Mouse (Mus musculus) MEL (cell line): ENCODE measurements at regions not wholly inside any gene's neighbourhood (a gene's known extent, or its start where the extent isn't known, plus 50 kb on each side); places are given as distances from the start of the nearest gene placed in this dataset.

Experiments
- MEF2A ChIP-seq: IDR thresholded peaks from 2 replicates; pipeline ENCODE4 v1.6.1; 2014; ENCODE audit warnings: low read depth, mild to moderate bottlenecking, inconsistent platforms, low read length, improper control_type of control experiment; ENCODE audit not compliant: poor library complexity, insufficient replicate concordance, severe bottlenecking; ENCODE audit errors: extremely low read depth

- no peak for TF ChIP-seq MEF2A
Measured at GRCm38 (mm10) chr6:12260325-12261076, 352.9 kb downstream of the Phf14 start (continued).
